ENCODE assay signal across 9 mouse cellular contexts in genomic region chr2:38621610-38622021, GRCm38 (mm10). TPM values are rescaled to one million over a fixed set of nuclear protein-coding genes. Genes with fewer than 3 reads are reported as not detected.
DNase-seq lines count a peak whose midpoint lies in the region; ATAC-seq and TF ChIP-seq lines count a peak whose summit lies in the region.
"Had no signal": no experiment of that assay in that cellular context is flagged by ENCODE, and none has a peak within 500 bp of the region (broad histone marks: within the 10 kb centered on the region; RNA-seq: fewer than 3 reads in every experiment).

No protein-coding gene starts in this region.

- H3K4me1 ChIP-seq in kidney, adult 2 months (ENCODE audit: control insufficient read depth, insufficient read depth, low read length) = peaks cover 9% of the 10 kb centered on the region
- H3K4me1 ChIP-seq in kidney, embryonic 14.5 days (ENCODE audit: control insufficient read depth, insufficient read depth, low read length) = no peaks in the 10 kb centered on the region

- no peak overlapping the region for H3K4me2 ChIP-seq in kidney, embryonic 14.5 days (replicated peaks; ENCODE audit: low read depth, low read length)
- H3K4me2 ChIP-seq: heart, embryonic 13.5 days had no signal

- no peak overlapping the region for H3K27ac ChIP-seq in kidney, adult 2 months (ENCODE audit: insufficient read depth, low read depth, low read length)
- H3K27ac ChIP-seq in kidney, embryonic 14.5 days (ENCODE audit: low read depth, low read length) = no peak overlapping the region
- H3K27ac ChIP-seq: heart, embryonic 13.5 days had no signal

- no peak for TF ChIP-seq POLR2A in kidney, adult 2 months (IDR thresholded peaks at IDR 0.05; ENCODE audit: low read depth, low read length)
- no peak for TF ChIP-seq POLR2A in brain, embryonic 14.5 days (IDR thresholded peaks at IDR 0.05; ENCODE audit: borderline replicate concordance, extremely low read depth, insufficient read depth, insufficient read length, poor library complexity, severe bottlenecking)

- no peak for ATAC-seq in kidney, embryonic 14.5 days (ENCODE audit: low FRiP score, low TSS enrichment)

- H3K27me3 ChIP-seq in kidney, adult 2 months (replicated peaks; ENCODE audit: control insufficient read depth, insufficient read depth, low read length) = no peaks in the 10 kb centered on the region
- H3K27me3 ChIP-seq in kidney, embryonic 14.5 days (ENCODE audit: control insufficient read depth, insufficient read depth, low read length) = no peaks in the 10 kb centered on the region
- H3K27me3 ChIP-seq: heart, embryonic 13.5 days had no signal

- 48% methylated on average over 6 of the region's 6 CpGs for WGBS in kidney, adult 2 months
- 68% methylated on average over 6 of the region's 6 CpGs for WGBS in kidney, embryonic 14.5 days

- no peaks in the 10 kb centered on the region; the same call in 1 of the 2 replicates for H3K36me3 ChIP-seq in kidney, adult 2 months (ENCODE audit: control insufficient read depth, insufficient read depth, low read length)
- peaks cover 22% of the 10 kb centered on the region for H3K36me3 ChIP-seq in kidney, embryonic 14.5 days (ENCODE audit: control insufficient read depth, insufficient read depth, low read length)

- H3K9ac ChIP-seq in kidney, embryonic 14.5 days (ENCODE audit: low read depth, low read length) = no peak overlapping the region
- H3K9ac ChIP-seq: heart, embryonic 13.5 days had no signal

- peak; percentile 54 for DNase-seq in kidney, adult 2 months
- peak; percentile 95 for DNase-seq in brain, embryonic 14.5 days (ENCODE audit: low read depth)
- peak; percentile 33 to 56 for DNase-seq in frontal cortex, postnatal 36 days (ENCODE audit: low spot score in 2 of 2)
- peak; percentile 34 to 38 for DNase-seq in left cerebral cortex, adult 18-20 months (ENCODE audit: low spot score in 2 of 2)
- peak; percentile 13 for DNase-seq in retina, embryonic 14.5 days (ENCODE audit: low spot score)
- no peak for DNase-seq in urinary bladder, postnatal 4 days (ENCODE audit: low spot score in 2 of 2)
- no peak for DNase-seq in yolk sac, embryonic 10.5 days (ENCODE audit: low spot score)

- peak; percentile 53; the same call in 1 of the 2 replicates for TF ChIP-seq CTCF in kidney, adult 2 months (conservative IDR thresholded peaks at IDR 0.05; ENCODE audit: insufficient read depth, insufficient read length, low read depth, low read length)
- peak; percentile 62; the same call in 1 of the 2 replicates for TF ChIP-seq CTCF in brain, embryonic 14.5 days (IDR thresholded peaks at IDR 0.05; ENCODE audit: borderline replicate concordance, extremely low read depth, insufficient read depth, insufficient read length)

- no peak overlapping the region for H3K4me3 ChIP-seq in kidney, adult 2 months (ENCODE audit: insufficient read depth, low read depth, low read length)
- no peak overlapping the region for H3K4me3 ChIP-seq in kidney, embryonic 14.5 days (ENCODE audit: low read length)
- H3K4me3 ChIP-seq: heart, embryonic 13.5 days had no signal

- no peaks in the 10 kb centered on the region for H3K9me3 ChIP-seq in kidney, embryonic 14.5 days (ENCODE audit: control insufficient read depth, low read length)
- H3K9me3 ChIP-seq: heart, embryonic 13.5 days had no signal

RNA-seq across cellular contexts. Expression of gene Psmb7, which starts 22.3 kb away (rescaled TPM):
- polyA plus RNA-seq in kidney, adult 2 months (2012; rRNA removed) = 97.9 and 136 TPM in 2 replicates
- polyA plus RNA-seq in kidney, embryonic 14.5 days (2014; fragmentation: Nextera tagmentation; extraction: Ambion mirVana) = 287 and 379 TPM in 2 replicates
- polyA plus RNA-seq in brain, embryonic 14.5 days (2012; rRNA removed) = 265 and 300 TPM in 2 replicates
- 100 to 1,000 TPM; 206 to 207 TPM for total RNA-seq in left cerebral cortex, adult 18-20 months (2021)

Comparison
In these comparisons a context has a peak if more than half of its experiments do, and no peak if none do; other contexts are left out.
1. DNase-seq: peak in kidney, adult 2 months (single experiment), brain, embryonic 14.5 days (single experiment), frontal cortex, postnatal 36 days (2 of 2), left cerebral cortex, adult 18-20 months (2 of 2) and retina, embryonic 14.5 days (single experiment); none in urinary bladder, postnatal 4 days (0 of 2) and yolk sac, embryonic 10.5 days (single experiment).